Mouse (Mus musculus) ES-E14 (cell line): Measurements from ENCODE around the gene Mfrp.

Experiments used
- HCFC1 ChIP-seq: IDR thresholded peaks from 2 replicates; pipeline ENCODE4 v1.6.1; 2012; ENCODE audit warnings: low read length, inconsistent platforms, borderline replicate concordance; ENCODE audit not compliant: insufficient read depth
- MAFK ChIP-seq: IDR thresholded peaks from 2 replicates; pipeline ENCODE4 v1.6.1; 2014; ENCODE audit warnings: mild to moderate bottlenecking, low read depth, low read length, inconsistent platforms; ENCODE audit not compliant: insufficient read depth
- ZC3H11A ChIP-seq: IDR thresholded peaks from 2 replicates; pipeline ENCODE4 v1.6.1; 2012; ENCODE audit warnings: low read depth, mild to moderate bottlenecking, inconsistent platforms, low read length, borderline replicate concordance

DNA sequence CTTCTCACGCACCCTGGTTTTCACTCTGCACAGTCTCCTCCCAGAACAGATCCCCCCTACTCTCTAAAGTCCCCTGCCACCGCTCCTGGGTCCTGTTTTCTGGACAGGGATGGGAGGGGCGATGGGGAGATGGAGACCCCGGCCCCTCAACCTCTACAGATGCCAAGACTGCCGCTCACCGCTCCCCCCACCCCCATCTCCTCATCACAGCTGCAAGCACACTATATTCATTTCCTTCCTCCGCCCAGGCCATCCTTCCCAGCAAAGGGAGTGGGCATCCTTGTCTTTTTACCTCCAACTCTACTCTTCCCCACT lies 29.7 kb downstream of the Mfrp start:
- TF ChIP-seq MAFK (no peak), ZC3H11A (no peak), HCFC1 (no peak)
